In genomic region chr11:112234492-112235116, GRCm38 (mm10) we compare ENCODE assay signal across 31 mouse cellular contexts.
A peak's percentile ranks its signal among the peaks of the same experiment; 100 is the strongest.
DNase-seq lines count a peak whose midpoint lies in the region; ATAC-seq and TF ChIP-seq lines count a peak whose summit lies in the region.
"Had no signal": no experiment of that assay in that cellular context is flagged by ENCODE, and none has a peak within 500 bp of the region (broad histone marks: within the 10 kb centered on the region; RNA-seq: fewer than 3 reads in every experiment).

No protein-coding gene starts in this region.

- no peaks in the 10 kb centered on the region for H3K4me1 ChIP-seq in hindbrain, embryonic 14.5 days (replicated peaks; ENCODE audit: control insufficient read depth, insufficient read depth, low read length)
- H3K4me1 ChIP-seq in hindbrain, embryonic 12.5 days = no peaks in the 10 kb centered on the region
- no peaks in the 10 kb centered on the region for H3K4me1 ChIP-seq in lung, embryonic 14.5 days (ENCODE audit: insufficient read depth)
- no peaks in the 10 kb centered on the region for H3K4me1 ChIP-seq in kidney, adult 2 months (ENCODE audit: control insufficient read depth, insufficient read depth, low read length)
- H3K4me1 ChIP-seq: heart, embryonic 13.5 days; intestine, embryonic 15.5 days; liver, embryonic 15.5 days; midbrain, embryonic 12.5 days; neural tube, embryonic 15.5 days had no signal

- peak; percentile 34; the same call in 1 of the 2 replicates for ATAC-seq in hindbrain, embryonic 14.5 days (ENCODE audit: low FRiP score)
- ATAC-seq in hindbrain, embryonic 12.5 days (ENCODE audit: low FRiP score) = no peak
- ATAC-seq in lung, embryonic 14.5 days (ENCODE audit: insufficient read depth) = no peak
- ATAC-seq: activated CD4-positive, CD25-positive, alpha-beta regulatory T cell, adult 4 months; CD4-positive, CD25-positive, alpha-beta regulatory T cell, adult 4 months; intestine, embryonic 15.5 days had no signal

- H3K9ac ChIP-seq in hindbrain, embryonic 14.5 days = no peak overlapping the region
- no peak overlapping the region for H3K9ac ChIP-seq in hindbrain, embryonic 12.5 days
- no peak overlapping the region for H3K9ac ChIP-seq in lung, embryonic 14.5 days
- H3K9ac ChIP-seq: embryonic facial prominence, embryonic 12.5 days; heart, embryonic 13.5 days; intestine, embryonic 15.5 days; limb, embryonic 12.5 days; liver, embryonic 15.5 days; lung, embryonic 15.5 days; midbrain, embryonic 12.5 days; neural tube, embryonic 15.5 days had no signal

- no peak overlapping the region for H3K27ac ChIP-seq in hindbrain, embryonic 14.5 days
- no peak overlapping the region for H3K27ac ChIP-seq in hindbrain, embryonic 12.5 days
- no peak overlapping the region for H3K27ac ChIP-seq in lung, embryonic 14.5 days (ENCODE audit: low read depth)
- no peak overlapping the region for H3K27ac ChIP-seq in kidney, adult 2 months (ENCODE audit: insufficient read depth, low read depth, low read length)
- H3K27ac ChIP-seq: embryonic facial prominence, embryonic 12.5 days; heart, embryonic 13.5 days; intestine, embryonic 15.5 days; kidney, postnatal 0 days; limb, embryonic 12.5 days; liver, embryonic 15.5 days; lung, embryonic 15.5 days; midbrain, embryonic 12.5 days; neural tube, embryonic 15.5 days; stomach, postnatal 0 days had no signal

- no peaks in the 10 kb centered on the region for H3K36me3 ChIP-seq in hindbrain, embryonic 14.5 days (replicated peaks; ENCODE audit: control insufficient read depth, insufficient read depth)
- H3K36me3 ChIP-seq in hindbrain, embryonic 12.5 days = no peaks in the 10 kb centered on the region
- no peaks in the 10 kb centered on the region for H3K36me3 ChIP-seq in lung, embryonic 14.5 days (ENCODE audit: insufficient read depth)
- H3K36me3 ChIP-seq in kidney, adult 2 months (ENCODE audit: control insufficient read depth, insufficient read depth, low read length) = no peaks in the 10 kb centered on the region
- H3K36me3 ChIP-seq: embryonic facial prominence, embryonic 12.5 days; heart, embryonic 13.5 days; intestine, embryonic 15.5 days; limb, embryonic 12.5 days; liver, embryonic 15.5 days; lung, embryonic 15.5 days; midbrain, embryonic 12.5 days; neural tube, embryonic 15.5 days had no signal

- WGBS in hindbrain, embryonic 14.5 days = 69% methylated on average over 7 of the region's 7 CpGs
- WGBS in hindbrain, embryonic 12.5 days = 81% methylated on average over 7 of the region's 7 CpGs
- WGBS in lung, embryonic 14.5 days = 61% methylated on average over 7 of the region's 7 CpGs
- WGBS in kidney, adult 2 months = 93% methylated on average over 7 of the region's 7 CpGs

- no peaks in the 10 kb centered on the region for H3K9me3 ChIP-seq in hindbrain, embryonic 14.5 days (ENCODE audit: control insufficient read depth, low read length)
- H3K9me3 ChIP-seq in hindbrain, embryonic 12.5 days (replicated peaks) = no peaks in the 10 kb centered on the region
- H3K9me3 ChIP-seq in lung, embryonic 14.5 days (ENCODE audit: low read depth, low read length) = no peaks in the 10 kb centered on the region
- H3K9me3 ChIP-seq: embryonic facial prominence, embryonic 12.5 days; heart, embryonic 13.5 days; intestine, embryonic 15.5 days; limb, embryonic 12.5 days; liver, embryonic 15.5 days; lung, embryonic 15.5 days; midbrain, embryonic 12.5 days; neural tube, embryonic 15.5 days had no signal

- no peak for TF ChIP-seq POLR2A in kidney, adult 2 months (IDR thresholded peaks at IDR 0.05; ENCODE audit: low read depth, low read length)

- no peak overlapping the region for H3K4me2 ChIP-seq in hindbrain, embryonic 14.5 days (replicated peaks)
- H3K4me2 ChIP-seq in hindbrain, embryonic 12.5 days (replicated peaks) = no peak overlapping the region
- H3K4me2 ChIP-seq in lung, embryonic 14.5 days = no peak overlapping the region
- H3K4me2 ChIP-seq: embryonic facial prominence, embryonic 12.5 days; heart, embryonic 13.5 days; intestine, embryonic 15.5 days; limb, embryonic 12.5 days; liver, embryonic 15.5 days; lung, embryonic 15.5 days; midbrain, embryonic 12.5 days; neural tube, embryonic 15.5 days had no signal

- TF ChIP-seq CTCF in lung, embryonic 14.5 days (IDR thresholded peaks at IDR 0.05; ENCODE audit: low read depth) = no peak
- no peak for TF ChIP-seq CTCF in kidney, adult 2 months (conservative IDR thresholded peaks at IDR 0.05; ENCODE audit: insufficient read depth, insufficient read length, low read depth, low read length)

- DNase-seq in hindbrain, embryonic 14.5 days (ENCODE audit: low spot score) = peak; percentile 34
- DNase-seq in lung, embryonic 14.5 days = peak; percentile 70
- no peak for DNase-seq in lung, postnatal 10 days
- peak; percentile 21 for DNase-seq in NIH3T3 (ENCODE audit: low read depth)
- peak; percentile 45 for DNase-seq in brain, embryonic 18.5 days (ENCODE audit: low read depth, low spot score)
- no peak for DNase-seq in kidney, adult 2 months
- DNase-seq: adrenal gland, adult 2 months; adrenal gland, postnatal 36 days; cerebellum, adult 11 months; cerebellum, adult 9-10 months; cerebellum, postnatal 36 days; embryo, embryonic 11 days; heart, postnatal 10 days; kidney, adult 8-10 months; layer of hippocampus, adult 9-11 months; lung, postnatal 36 days; thymus, adult 18-20 months; thymus, postnatal 36 days had no signal

- H3K27me3 ChIP-seq in hindbrain, embryonic 14.5 days (ENCODE audit: control insufficient read depth, insufficient read depth, low read length) = no peaks in the 10 kb centered on the region
- no peaks in the 10 kb centered on the region for H3K27me3 ChIP-seq in hindbrain, embryonic 12.5 days
- no peaks in the 10 kb centered on the region for H3K27me3 ChIP-seq in lung, embryonic 14.5 days (ENCODE audit: insufficient read depth, low read length)
- no peaks in the 10 kb centered on the region; the same call in 1 of the 2 replicates for H3K27me3 ChIP-seq in kidney, adult 2 months (replicated peaks; ENCODE audit: control insufficient read depth, insufficient read depth, low read length)
- H3K27me3 ChIP-seq: embryonic facial prominence, embryonic 12.5 days; heart, embryonic 13.5 days; intestine, embryonic 15.5 days; limb, embryonic 12.5 days; liver, embryonic 15.5 days; lung, embryonic 15.5 days; midbrain, embryonic 12.5 days; neural tube, embryonic 15.5 days had no signal

- no peak overlapping the region for H3K4me3 ChIP-seq in hindbrain, embryonic 14.5 days (replicated peaks; ENCODE audit: low read length)
- H3K4me3 ChIP-seq in hindbrain, embryonic 12.5 days = no peak overlapping the region
- no peak overlapping the region for H3K4me3 ChIP-seq in lung, embryonic 14.5 days (ENCODE audit: low read depth, low read length)
- H3K4me3 ChIP-seq in kidney, adult 2 months (ENCODE audit: insufficient read depth, low read depth, low read length) = no peak overlapping the region
- H3K4me3 ChIP-seq: embryonic facial prominence, embryonic 12.5 days; heart, embryonic 13.5 days; intestine, embryonic 15.5 days; limb, embryonic 12.5 days; liver, embryonic 15.5 days; lung, embryonic 15.5 days; midbrain, embryonic 12.5 days; neural tube, embryonic 15.5 days had no signal

Comparison
In these comparisons a context has a peak if more than half of its experiments do, and no peak if none do; other contexts are left out.
1. DNase-seq: peak in hindbrain, embryonic 14.5 days (single experiment), lung, embryonic 14.5 days (single experiment), NIH3T3 (single experiment) and brain, embryonic 18.5 days (single experiment); none in lung, postnatal 10 days (single experiment) and kidney, adult 2 months (single experiment).